Mouse (Mus musculus): ENCODE measurements around the gene Nfx1. TPM values are rescaled to one million over a fixed set of nuclear protein-coding genes. Genes with fewer than 3 reads are reported as not detected.

Gene Nfx1
- polyA plus RNA-seq, 1 experiment = 84.9 TPM

GRCm38 (mm10) chr4:41000271-41000670 is 29.6 kb downstream of the Nfx1 start:
- H3K4me1 ChIP-seq (ENCODE audit: control insufficient read depth, insufficient read depth, low read length) = no peaks in the 10 kb centered on the region
- TF ChIP-seq POLR2A (IDR thresholded peaks at IDR 0.05; ENCODE audit: extremely low read depth, insufficient read depth, low read length) = no peak
- TF ChIP-seq CTCF (IDR thresholded peaks at IDR 0.05; ENCODE audit: extremely low read depth, insufficient read depth, low read length) = no peak
- no peak overlapping the region for H3K27ac ChIP-seq (ENCODE audit: insufficient read depth, low read length)
- no peak overlapping the region for H3K4me3 ChIP-seq (ENCODE audit: insufficient read depth, low read length)

- no peak overlapping the region for H3K4me3 ChIP-seq (ENCODE audit: insufficient read depth, low read length)
- H3K27ac ChIP-seq (ENCODE audit: insufficient read depth, low read length) = no peak overlapping the region
- H3K4me1 ChIP-seq (ENCODE audit: control insufficient read depth, insufficient read depth, low read length) = no peaks in the 10 kb centered on the region
- TF ChIP-seq CTCF (IDR thresholded peaks at IDR 0.05; ENCODE audit: extremely low read depth, insufficient read depth, low read length) (no peak), POLR2A (IDR thresholded peaks at IDR 0.05; ENCODE audit: extremely low read depth, insufficient read depth, low read length) (no peak)
Observed at GRCm38 (mm10) chr4:41000842-41001639, 30.3 kb downstream of the Nfx1 start.

- no peak overlapping the region for H3K27ac ChIP-seq (ENCODE audit: insufficient read depth, low read length)
- H3K4me1 ChIP-seq (ENCODE audit: control insufficient read depth, insufficient read depth, low read length) = no peaks in the 10 kb centered on the region
- TF ChIP-seq CTCF (IDR thresholded peaks at IDR 0.05; ENCODE audit: extremely low read depth, insufficient read depth, low read length) (no peak), POLR2A (IDR thresholded peaks at IDR 0.05; ENCODE audit: extremely low read depth, insufficient read depth, low read length) (no peak)
- H3K4me3 ChIP-seq (ENCODE audit: insufficient read depth, low read length) = no peak overlapping the region
Observed at GRCm38 (mm10) chr4:41013351-41013750, 42.6 kb downstream of the Nfx1 start.

- no peak overlapping the region for H3K27ac ChIP-seq (ENCODE audit: insufficient read depth, low read length)
- TF ChIP-seq CTCF (IDR thresholded peaks at IDR 0.05; ENCODE audit: extremely low read depth, insufficient read depth, low read length) (no peak), POLR2A (IDR thresholded peaks at IDR 0.05; ENCODE audit: extremely low read depth, insufficient read depth, low read length) (no peak)
- H3K4me3 ChIP-seq (ENCODE audit: insufficient read depth, low read length) = no peak overlapping the region
Observed at GRCm38 (mm10) chr4:41015798-41016197, 45.1 kb downstream of the Nfx1 start.

GRCm38 (mm10) chr4:41021094-41021493 is 50.4 kb downstream of the Nfx1 start:
- no peak overlapping the region for H3K4me3 ChIP-seq (ENCODE audit: insufficient read depth, low read length)
- H3K27ac ChIP-seq (ENCODE audit: insufficient read depth, low read length) = no peak overlapping the region
- TF ChIP-seq POLR2A (IDR thresholded peaks at IDR 0.05; ENCODE audit: extremely low read depth, insufficient read depth, low read length) (no peak), CTCF (IDR thresholded peaks at IDR 0.05; ENCODE audit: extremely low read depth, insufficient read depth, low read length) (peak; percentile 13; the same call in 1 of the 2 replicates)
- H3K4me1 ChIP-seq (ENCODE audit: control insufficient read depth, insufficient read depth, low read length) = no peaks in the 10 kb centered on the region

More at GRCm38 (mm10) chr4:41015798-41016197, 45.1 kb downstream of the Nfx1 start:
- H3K4me1 ChIP-seq (ENCODE audit: control insufficient read depth, insufficient read depth, low read length) = no peaks in the 10 kb centered on the region

GRCm38 (mm10) chr4:41026086-41026787 is 55.5 kb downstream of the Nfx1 start:
- TF ChIP-seq CTCF (IDR thresholded peaks at IDR 0.05; ENCODE audit: extremely low read depth, insufficient read depth, low read length) (no peak), POLR2A (IDR thresholded peaks at IDR 0.05; ENCODE audit: extremely low read depth, insufficient read depth, low read length) (no peak)
- no peak overlapping the region for H3K27ac ChIP-seq (ENCODE audit: insufficient read depth, low read length)
- no peaks in the 10 kb centered on the region for H3K4me1 ChIP-seq (ENCODE audit: control insufficient read depth, insufficient read depth, low read length)
- H3K4me3 ChIP-seq (ENCODE audit: insufficient read depth, low read length) = no peak overlapping the region

- Histone ChIP-seq H3K4me3 (ENCODE audit: insufficient read depth, low read length) (no peak overlapping the region), H3K4me1 (ENCODE audit: control insufficient read depth, insufficient read depth, low read length) (no peaks in the 10 kb centered on the region), H3K27ac (ENCODE audit: insufficient read depth, low read length) (no peak overlapping the region)
- no peak for TF ChIP-seq CTCF (IDR thresholded peaks at IDR 0.05; ENCODE audit: extremely low read depth, insufficient read depth, low read length)
- no peak for TF ChIP-seq POLR2A (IDR thresholded peaks at IDR 0.05; ENCODE audit: extremely low read depth, insufficient read depth, low read length)
Observed at GRCm38 (mm10) chr4:41027872-41028271, 57.2 kb downstream of the Nfx1 start.

- Histone ChIP-seq H3K4me1 (ENCODE audit: control insufficient read depth, insufficient read depth, low read length) (no peaks in the 10 kb centered on the region), H3K4me3 (ENCODE audit: insufficient read depth, low read length) (no peak overlapping the region), H3K27ac (ENCODE audit: insufficient read depth, low read length) (no peak overlapping the region)
- TF ChIP-seq CTCF (IDR thresholded peaks at IDR 0.05; ENCODE audit: extremely low read depth, insufficient read depth, low read length) (peak; percentile 14; the same call in 1 of the 2 replicates), POLR2A (IDR thresholded peaks at IDR 0.05; ENCODE audit: extremely low read depth, insufficient read depth, low read length) (no peak)
Observed at GRCm38 (mm10) chr4:41028272-41028671, 57.6 kb downstream of the Nfx1 start.

GRCm38 (mm10) chr4:41029372-41029771 is 58.7 kb downstream of the Nfx1 start:
- H3K27ac ChIP-seq (ENCODE audit: insufficient read depth, low read length) = no peak overlapping the region
- no peak overlapping the region for H3K4me3 ChIP-seq (ENCODE audit: insufficient read depth, low read length)
- no peak for TF ChIP-seq CTCF (IDR thresholded peaks at IDR 0.05; ENCODE audit: extremely low read depth, insufficient read depth, low read length)
- no peak for TF ChIP-seq POLR2A (IDR thresholded peaks at IDR 0.05; ENCODE audit: extremely low read depth, insufficient read depth, low read length)
- H3K4me1 ChIP-seq (ENCODE audit: control insufficient read depth, insufficient read depth, low read length) = no peaks in the 10 kb centered on the region

Data from cortical plate, adult 2 months (tissue).